ENCODE assay signal across 20 mouse cellular contexts in genomic region chr7:122163766-122164165, GRCm38 (mm10). TPM values are rescaled to one million over a fixed set of nuclear protein-coding genes. Genes with fewer than 3 reads are reported as not detected.
DNase-seq lines count a peak whose midpoint lies in the region; TF ChIP-seq lines count a peak whose summit lies in the region.
"Had no signal": no experiment of that assay in that cellular context is flagged by ENCODE, and none has a peak within 500 bp of the region (broad histone marks: within the 10 kb centered on the region; RNA-seq: fewer than 3 reads in every experiment).

No protein-coding gene starts in this region.

- no peak overlapping the region for H3K4me2 ChIP-seq in myocyte (ENCODE audit: low read depth)

- H3K79me2 ChIP-seq in myocyte (ENCODE audit: control insufficient read depth, insufficient read depth) = peaks cover 31% of the 10 kb centered on the region

- H3ac ChIP-seq in myocyte (ENCODE audit: control insufficient read depth, insufficient read length) = no peak overlapping the region

- no peak overlapping the region for H3K4me3 ChIP-seq in myocyte

- peak; percentile 28 for DNase-seq in retina, postnatal 1 day
- no peak for DNase-seq in retina, embryonic 14.5 days (ENCODE audit: low spot score)
- no peak for DNase-seq in spleen, postnatal 14 days (ENCODE audit: low spot score in 2 of 2)
- DNase-seq: adrenal gland, adult 2 months; adrenal gland, adult 8-10 months; adrenal gland, postnatal 10 days; adrenal gland, postnatal 14 days; adrenal gland, postnatal 25 days; adrenal gland, postnatal 36 days; B cell, adult 2 months; cerebellum, adult 11 months; cerebellum, adult 11-12 months; cerebellum, adult 18-20 months had no signal

- TF ChIP-seq POLR2A in myocyte (IDR thresholded peaks at IDR 0.05; ENCODE audit: insufficient read length, low read depth) = no peak

- H3K36me3 ChIP-seq in myocyte (ENCODE audit: control insufficient read depth, insufficient read depth) = peaks cover 20% of the 10 kb centered on the region

- H3K27me3 ChIP-seq in myocyte (ENCODE audit: control insufficient read depth, insufficient read depth, insufficient read length) = no peaks in the 10 kb centered on the region
- H3K27me3 ChIP-seq: CH12.LX, Patski had no signal

TF ChIP-seq in myocyte, 11 proteins besides CTCF, POLR2A, EP300 and RAD21:
- TF ChIP-seq REST (IDR thresholded peaks at IDR 0.05; ENCODE audit: insufficient read depth, insufficient read length) (no peak), MYOD1 (IDR thresholded peaks at IDR 0.05; ENCODE audit: control insufficient read depth in 1 of 3, insufficient read length in 2 of 3, low read depth in 2 of 3) (peak in 2 of 3 experiments; percentile 60 to 61), CEBPB (IDR thresholded peaks at IDR 0.05; ENCODE audit: insufficient read depth, poor library complexity, severe bottlenecking) (no peak), SRF (IDR thresholded peaks at IDR 0.05; ENCODE audit: control insufficient read depth, insufficient read length, low read depth) (no peak), E2F4 (IDR thresholded peaks at IDR 0.05; ENCODE audit: insufficient read depth) (no peak), MAX (IDR thresholded peaks at IDR 0.05; ENCODE audit: low read depth) (no peak)
TF ChIP-seq in myocyte: peak in this region for 1.

RNA-seq across cellular contexts. Expression of gene Plk1, which starts 4.5 kb away (rescaled TPM):
- 57.8 TPM for polyA plus RNA-seq in myocyte (2012; fragmentation: generic; extraction: Trizol)

RNA-seq across cellular contexts. Expression of gene Ern2, which starts 22.2 kb away (rescaled TPM):
- polyA plus RNA-seq in myocyte (2012; fragmentation: generic; extraction: Trizol) = not detected
- polyA plus RNA-seq: activated CD4-positive, CD25-positive, alpha-beta regulatory T cell, adult 4 months; C2C12; G1E; Patski had no signal

RNA-seq across cellular contexts. Expression of gene Dctn5, which starts 30.9 kb away (rescaled TPM):
- 53.3 TPM for polyA plus RNA-seq in myocyte (2012; fragmentation: generic; extraction: Trizol)

RNA-seq across cellular contexts. Expression of gene Palb2, which starts 31.0 kb away (rescaled TPM):
- 0.48 TPM for polyA plus RNA-seq in myocyte (2012; fragmentation: generic; extraction: Trizol)

RNA-seq across cellular contexts. Expression of gene Chp2, which starts 55.5 kb away (rescaled TPM):
- not detected for polyA plus RNA-seq in myocyte (2012; fragmentation: generic; extraction: Trizol)
- polyA plus RNA-seq: activated CD4-positive, CD25-positive, alpha-beta regulatory T cell, adult 4 months; C2C12; CD4-positive, CD25-positive, alpha-beta regulatory T cell, adult 4 months; G1E; Patski had no signal
